Mouse (Mus musculus) midbrain, embryonic 11.5 days (tissue): ENCODE results near the gene Fbxl12. TPM values are rescaled to one million over a fixed set of nuclear protein-coding genes. Genes with fewer than 3 reads are reported as not detected.
"Not testable (repeated sequence)": the region's sequence is repeated elsewhere in the genome, so short reads cannot be mapped to it uniquely, and the experiment has no call there.

Experiments used
- ATAC-seq: fragments of 200-750 bp; cut with Nextera tagmentation; 2 replicates; pipeline ENCODE4 v1.8.0; 2017; ENCODE audit warnings: moderate TSS enrichment, moderate library complexity; ENCODE audit not compliant: low FRiP score
- DNase-seq: peaks from one replicate; pipeline ENCODE4 v3.0.0; 2015; ENCODE audit warnings: low spot score; ENCODE audit errors: missing footprints
- H3K27ac ChIP-seq: fragments of 300-500 bp; sonication (generic); 2 replicates; pipeline ENCODE4 v1.5.1; 2014; ENCODE audit warnings: low read depth, low read length
- H3K27me3 ChIP-seq: fragments of 300-500 bp; sonication (generic); 2 replicates; pipeline ENCODE4 v1.6.1; 2014; ENCODE audit warnings: mild to moderate bottlenecking, low read length, moderate library complexity, mixed read lengths; ENCODE audit not compliant: control insufficient read depth, insufficient read depth
- H3K36me3 ChIP-seq: fragments of 300-500 bp; sonication (generic); 2 replicates; pipeline ENCODE4 v1.6.1; 2014; ENCODE audit warnings: mild to moderate bottlenecking, low read length, moderate library complexity, mixed read lengths; ENCODE audit not compliant: control insufficient read depth, insufficient read depth
- H3K4me1 ChIP-seq: fragments of 300-500 bp; sonication (generic); 2 replicates; pipeline ENCODE4 v1.6.1; 2014; ENCODE audit warnings: low read length; ENCODE audit not compliant: control insufficient read depth, insufficient read depth
- H3K4me2 ChIP-seq: fragments of 300-500 bp; sonication (generic); 2 replicates; pipeline ENCODE4 v1.6.1; 2014; ENCODE audit warnings: mild to moderate bottlenecking, moderate library complexity
- H3K4me3 ChIP-seq: fragments of 300-500 bp; sonication (generic); 2 replicates; pipeline ENCODE4 v1.5.1; 2014; ENCODE audit warnings: low read depth, low read length
- H3K9ac ChIP-seq: fragments of 300-500 bp; sonication (generic); 2 replicates; pipeline ENCODE4 v1.6.1; 2014; ENCODE audit warnings: low read length
- H3K9me3 ChIP-seq: fragments of 300-500 bp; sonication (generic); 2 replicates; pipeline ENCODE4 v1.6.1; 2016; ENCODE audit warnings: low read length; ENCODE audit not compliant: control insufficient read depth
- WGBS: fragments of 180-500 bp; shearing (Covaris S2); extraction: QIAGEN DNeasy Blood & Tissue Kit; methylation state at CpG from one replicate; pipeline ENCODE4 v1.1.7; 2014; 5-methylcytosine and 5-hydroxymethylcytosine counted together
- polyA plus RNA-seq: library from polyadenylated mRNA; unstranded; fragments of >200 nt; fragmentation: Nextera tagmentation; extraction: Ambion mirVana; gene quantifications from 2 replicates; pipeline ENCODE4 v1.2.1, GENCODE M21; 2014

The Fbxl12 gene
- 10.5 and 12.0 TPM in 2 replicates for polyA plus RNA-seq

- peak within 1 kb of the TSS; percentile 69 for H3K9ac ChIP-seq
- H3K4me1 ChIP-seq, result peaks cover 21% of the 10 kb centered on the region
- H3K27ac ChIP-seq, result peak within 1 kb of the TSS; percentile 42; the same call in 1 of the 2 replicates
- ATAC-seq (peak; percentile 20), DNase-seq (peak; percentile 98)
- H3K4me2 ChIP-seq, result peak within 1 kb of the TSS; percentile 75
- peaks cover 2% of the 10 kb centered on the region; the same call in 1 of the 2 replicates for H3K36me3 ChIP-seq
- peak within 1 kb of the TSS; percentile 69 for H3K4me3 ChIP-seq
- WGBS, result under 1% methylated on average over 43 of the region's 43 CpGs
- no peaks in the 10 kb centered on the region for H3K9me3 ChIP-seq
- H3K27me3 ChIP-seq, result no peaks in the 10 kb centered on the region
Observed at GRCm38 (mm10) chr9:20644360-20645081, at the start of gene Fbxl12. Fbxl12 (minus strand) TSS chr9:20644767.

GRCm38 (mm10) chr9:20692863-20693262, 48.3 kb upstream of the Fbxl12 start:
- Histone ChIP-seq H3K9ac (no peak overlapping the region), H3K36me3 (no peaks in the 10 kb centered on the region), H3K27ac (no peak overlapping the region), H3K4me1 (peaks cover 31% of the 10 kb centered on the region), H3K4me3 (no peak overlapping the region), H3K4me2 (no peak overlapping the region), H3K9me3 (no peaks in the 10 kb centered on the region), H3K27me3 (no peaks in the 10 kb centered on the region)
- ATAC-seq, result no peak
- DNase-seq, result no peak
- WGBS, result 93% methylated on average over 3 of the region's 3 CpGs

- H3K36me3 ChIP-seq, H3K27me3 ChIP-seq, H3K4me2 ChIP-seq, H3K9ac ChIP-seq, DNase-seq, ATAC-seq, H3K4me3 ChIP-seq, H3K27ac ChIP-seq, H3K9me3 ChIP-seq: not testable (repeated sequence)
- peaks cover 17% of the 10 kb centered on the region for H3K4me1 ChIP-seq
- 87% methylated on average over 2 of the region's 2 CpGs for WGBS
Observed at GRCm38 (mm10) chr9:20690449-20690848, 45.9 kb upstream of the Fbxl12 start.

DNA sequence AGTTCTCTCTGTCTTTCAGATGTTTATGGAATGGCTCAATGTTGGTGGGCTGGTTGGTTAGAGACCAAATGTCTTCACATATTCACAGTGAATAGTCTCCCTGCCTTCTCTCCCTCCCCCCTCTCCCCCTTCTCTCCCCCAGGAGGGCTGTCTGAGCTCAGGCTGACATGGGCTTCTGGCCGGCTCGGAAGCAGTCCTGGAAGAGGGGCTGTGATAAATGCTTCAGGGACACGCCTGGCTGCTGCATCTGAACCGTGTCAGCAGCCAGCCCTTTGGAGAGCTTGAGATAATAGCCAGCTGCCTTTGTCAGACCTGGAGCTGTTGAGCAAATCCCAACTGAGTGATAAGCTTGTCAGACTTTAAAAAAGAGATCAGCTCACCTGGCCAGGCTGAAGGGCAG, 45.3 kb upstream of the Fbxl12 start:
- peak overlapping the region; percentile 51 for H3K27ac ChIP-seq
- H3K4me1 ChIP-seq, result peaks cover 14% of the 10 kb centered on the region
- no peak overlapping the region; the same call in 1 of the 2 replicates for H3K9ac ChIP-seq
- DNase-seq (no peak), ATAC-seq (peak; percentile 58)
- no peaks in the 10 kb centered on the region for H3K9me3 ChIP-seq
- H3K36me3 ChIP-seq, result no peaks in the 10 kb centered on the region
- H3K27me3 ChIP-seq, result no peaks in the 10 kb centered on the region
- no peak overlapping the region for H3K4me3 ChIP-seq
- 7% methylated on average over 4 of the region's 4 CpGs for WGBS
- no peak overlapping the region for H3K4me2 ChIP-seq

- no peak overlapping the region for H3K9ac ChIP-seq
- ATAC-seq, result peak; percentile 43
- WGBS, result 60% methylated on average over 1 of the region's 1 CpGs
Observed at GRCm38 (mm10) chr9:20689403-20689802, 44.8 kb upstream of the Fbxl12 start.

DNA sequence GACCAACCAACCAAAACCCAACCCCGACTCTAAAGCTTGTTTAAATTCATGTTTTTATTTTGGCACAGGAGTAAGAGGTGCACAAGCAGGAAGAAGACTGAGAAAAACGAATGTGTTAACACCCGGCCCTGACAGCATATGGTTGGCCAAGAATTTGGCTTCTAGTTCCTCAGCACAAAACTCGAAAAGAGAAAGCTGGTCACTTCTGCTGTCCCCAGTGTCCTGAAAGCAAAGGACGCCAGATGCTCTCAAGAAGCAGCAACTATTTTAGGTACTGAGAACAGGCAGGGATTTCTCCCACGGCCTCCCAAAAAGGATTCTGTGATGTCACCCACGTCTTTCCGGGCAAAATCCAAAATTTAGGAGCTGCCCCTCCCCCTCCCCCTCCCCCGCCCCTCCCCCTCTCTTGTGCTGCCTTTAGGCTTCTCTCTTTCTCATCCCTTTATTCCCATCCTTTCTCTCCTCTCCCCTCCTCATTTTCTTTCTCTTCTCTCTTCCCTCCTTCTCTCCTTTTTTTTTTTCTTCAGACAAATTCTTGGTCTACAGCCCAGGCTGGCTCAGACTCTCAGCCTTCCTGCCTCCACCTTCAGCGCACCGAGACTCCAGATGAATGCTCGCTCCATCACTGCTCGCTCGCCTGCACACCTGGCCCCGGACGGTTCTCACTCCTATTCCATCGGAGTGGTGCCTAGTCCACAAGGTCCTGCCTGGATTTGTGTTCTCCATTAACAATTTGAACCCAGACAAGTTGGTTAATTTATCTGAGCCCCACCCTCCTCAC, 40.7 kb upstream of the Fbxl12 start:
- ATAC-seq (no peak), DNase-seq (no peak)
- Histone ChIP-seq H3K27me3 (no peaks in the 10 kb centered on the region), H3K36me3 (no peaks in the 10 kb centered on the region), H3K4me1 (peaks cover 7% of the 10 kb centered on the region), H3K4me3 (no peak overlapping the region), H3K4me2 (no peak overlapping the region), H3K27ac (no peak overlapping the region), H3K9ac (no peak overlapping the region), H3K9me3 (no peaks in the 10 kb centered on the region)
- 56% methylated on average over 16 of the region's 17 CpGs for WGBS

More at GRCm38 (mm10) chr9:20689403-20689802, 44.8 kb upstream of the Fbxl12 start:
- H3K4me1 ChIP-seq, result peaks cover 9% of the 10 kb centered on the region
- H3K9me3 ChIP-seq, result no peaks in the 10 kb centered on the region
- H3K27ac ChIP-seq, result peak overlapping the region; percentile 30
- no peaks in the 10 kb centered on the region for H3K27me3 ChIP-seq
- no peaks in the 10 kb centered on the region for H3K36me3 ChIP-seq
- no peak for DNase-seq
- no peak overlapping the region for H3K4me3 ChIP-seq
- no peak overlapping the region for H3K4me2 ChIP-seq

- no peak overlapping the region for H3K4me3 ChIP-seq
- H3K4me2 ChIP-seq, result no peak overlapping the region
- H3K4me1 ChIP-seq, result no peaks in the 10 kb centered on the region
- ATAC-seq (no peak), DNase-seq (no peak)
- no peaks in the 10 kb centered on the region for H3K9me3 ChIP-seq
- 38% methylated on average over 2 of the region's 2 CpGs for WGBS
- H3K9ac ChIP-seq, result no peak overlapping the region
- peak overlapping the region; percentile 50; the same call in 1 of the 2 replicates for H3K27ac ChIP-seq
- H3K27me3 ChIP-seq, result no peaks in the 10 kb centered on the region
- H3K36me3 ChIP-seq, result no peaks in the 10 kb centered on the region
Observed at GRCm38 (mm10) chr9:20682389-20682722, 37.8 kb upstream of the Fbxl12 start.

DNA sequence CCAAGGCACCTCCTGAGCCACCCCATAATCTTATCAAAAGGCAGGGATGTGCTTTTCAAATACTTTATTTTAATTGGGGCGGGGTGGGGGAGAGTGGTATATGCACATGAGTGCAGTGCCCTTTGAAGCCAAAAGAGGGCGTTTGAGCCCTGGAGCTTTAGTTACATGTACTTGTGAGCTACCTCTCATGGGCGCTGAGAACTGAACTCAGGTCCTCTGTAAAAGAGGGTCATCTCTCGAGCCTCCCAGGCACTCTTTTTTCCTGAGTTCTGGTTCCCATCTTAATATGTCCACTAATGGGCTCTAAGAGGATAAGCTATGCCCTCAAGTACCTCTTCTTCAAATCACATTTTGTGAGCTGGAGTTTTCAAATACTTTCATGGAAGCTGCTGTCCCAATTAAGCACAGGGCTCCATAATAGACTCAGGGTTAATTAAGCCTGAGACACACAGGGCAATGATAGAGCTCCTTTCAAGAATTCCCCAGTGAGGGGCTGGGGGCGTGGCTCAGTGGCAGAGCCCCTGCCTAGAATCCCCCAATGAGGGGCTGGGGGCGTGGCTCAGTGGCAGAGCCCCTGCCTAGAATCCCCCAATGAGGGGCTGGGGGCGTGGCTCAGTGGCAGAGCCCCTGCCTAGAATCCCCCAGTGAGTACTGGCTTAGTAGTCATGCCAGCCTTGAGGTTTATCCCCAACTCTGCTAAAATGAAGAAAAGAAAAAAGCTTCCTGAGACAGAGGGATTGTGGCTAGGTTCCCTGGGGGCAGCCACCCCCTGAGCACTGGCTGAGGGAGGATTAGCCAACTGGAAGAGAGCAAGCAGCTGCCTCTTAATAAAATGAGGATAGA, 37.2 kb upstream of the Fbxl12 start:
- H3K9ac ChIP-seq, result no peak overlapping the region
- 48% methylated on average over 6 of the region's 7 CpGs for WGBS
- no peak overlapping the region for H3K4me2 ChIP-seq
- no peaks in the 10 kb centered on the region for H3K27me3 ChIP-seq
- H3K4me1 ChIP-seq, result no peaks in the 10 kb centered on the region
- H3K9me3 ChIP-seq, result no peaks in the 10 kb centered on the region
- H3K4me3 ChIP-seq, result no peak overlapping the region
- H3K36me3 ChIP-seq, result no peaks in the 10 kb centered on the region
- peak overlapping the region; percentile 50; the same call in 1 of the 2 replicates for H3K27ac ChIP-seq
- DNase-seq (no peak), ATAC-seq (peak; percentile 86)
